Mouse (Mus musculus): ENCODE results near the gene 2610002M06Rik.

DNA sequence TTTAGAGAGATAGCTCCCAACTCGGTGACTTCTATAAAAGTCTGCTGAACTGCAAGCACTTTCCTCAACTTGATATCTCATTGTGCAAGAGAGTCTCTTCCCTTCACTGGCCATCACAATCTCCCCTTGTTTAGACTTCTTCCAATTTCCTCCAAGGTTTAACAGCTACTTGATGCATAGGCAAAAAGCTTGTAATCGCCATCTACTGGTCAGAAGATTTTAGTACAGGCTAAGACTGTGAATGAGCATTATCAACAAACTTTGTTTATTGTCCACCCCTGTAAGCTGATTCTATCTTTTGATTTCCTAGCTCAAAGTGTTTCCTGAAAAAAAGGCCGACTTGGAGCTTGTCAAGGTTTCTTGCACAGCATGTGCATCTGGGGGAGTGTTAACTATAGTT lies 48.2 kb downstream of the 2610002M06Rik start:
- no peak for TF ChIP-seq POLR2A (IDR thresholded peaks at IDR 0.05; ENCODE audit: insufficient read depth, low read depth, low read length)
- TF ChIP-seq CTCF (IDR thresholded peaks at IDR 0.05; ENCODE audit: insufficient read depth, low read depth, low read length) = no peak

Data from olfactory bulb, adult 2 months (tissue).